Mouse (Mus musculus) intestine, postnatal 0 days (tissue): ENCODE results near the gene Rad51b. TPM values are rescaled to one million over a fixed set of nuclear protein-coding genes. Genes with fewer than 3 reads are reported as not detected.
A peak's percentile ranks its signal among the peaks of the same experiment; 100 is the strongest.

Experiments
- ATAC-seq: fragments of 200-750 bp; cut with Nextera tagmentation; 2 replicates; pipeline ENCODE4 v1.8.0; 2017; ENCODE audit warnings: mild to moderate bottlenecking, moderate TSS enrichment, moderate library complexity
- H3K27ac ChIP-seq: fragments of 300-500 bp; sonication (generic); 2 replicates; pipeline ENCODE4 v1.5.1; 2014; ENCODE audit warnings: mild to moderate bottlenecking, low read depth, low read length, moderate library complexity
- H3K27me3 ChIP-seq: fragments of 300-500 bp; sonication (generic); replicated peaks from 2 replicates; pipeline ENCODE4 v1.6.1; 2014; ENCODE audit warnings: low read length, mixed read lengths; ENCODE audit not compliant: control insufficient read depth, insufficient read depth
- H3K36me3 ChIP-seq: fragments of 300-500 bp; sonication (generic); 2 replicates; pipeline ENCODE4 v1.6.1; 2014; ENCODE audit warnings: mild to moderate bottlenecking, moderate library complexity; ENCODE audit not compliant: control insufficient read depth, insufficient read depth
- H3K4me1 ChIP-seq: fragments of 300-500 bp; sonication (generic); replicated peaks from 2 replicates; pipeline ENCODE4 v1.6.1; 2014; ENCODE audit warnings: antibody characterized with exemption, low read length, mixed read lengths; ENCODE audit not compliant: control insufficient read depth, insufficient read depth
- H3K4me2 ChIP-seq: fragments of 300-500 bp; sonication (generic); replicated peaks from 2 replicates; pipeline ENCODE4 v1.6.1; 2014; ENCODE audit warnings: low read depth, mild to moderate bottlenecking, moderate library complexity
- H3K4me3 ChIP-seq: fragments of 300-500 bp; sonication (generic); 2 replicates; pipeline ENCODE4 v1.5.1; 2014; ENCODE audit warnings: low read depth, low read length
- H3K9ac ChIP-seq: fragments of 300-500 bp; sonication (generic); 2 replicates; pipeline ENCODE4 v1.6.1; 2014; ENCODE audit warnings: mild to moderate bottlenecking, low read depth, low read length
- H3K9me3 ChIP-seq: fragments of 300-500 bp; sonication (generic); 2 replicates; pipeline ENCODE4 v1.6.1; 2016; ENCODE audit warnings: mixed run types; ENCODE audit not compliant: control insufficient read depth
- CTCF ChIP-seq: sonication (generic); IDR thresholded peaks from 2 replicates; pipeline ENCODE4 v1.5.1; 2016; ENCODE audit warnings: low read depth, mild to moderate bottlenecking, control low read depth, antibody characterized with exemption, moderate library complexity
- WGBS: fragments of 180-500 bp; shearing (Covaris S2); extraction: QIAGEN DNeasy Blood & Tissue Kit; methylation state at CpG from one replicate; pipeline ENCODE4 v1.1.7; 2014; 5-methylcytosine and 5-hydroxymethylcytosine counted together
- polyA plus RNA-seq: library from polyadenylated mRNA; unstranded; fragments of >200 nt; fragmentation: Nextera tagmentation; extraction: Ambion mirVana; gene quantifications from 2 replicates; pipeline ENCODE4 v1.2.1, GENCODE M21; 2015

The Rad51b gene
- polyA plus RNA-seq, 1 experiment from 2014 or later: 1.9 TPM

DNA sequence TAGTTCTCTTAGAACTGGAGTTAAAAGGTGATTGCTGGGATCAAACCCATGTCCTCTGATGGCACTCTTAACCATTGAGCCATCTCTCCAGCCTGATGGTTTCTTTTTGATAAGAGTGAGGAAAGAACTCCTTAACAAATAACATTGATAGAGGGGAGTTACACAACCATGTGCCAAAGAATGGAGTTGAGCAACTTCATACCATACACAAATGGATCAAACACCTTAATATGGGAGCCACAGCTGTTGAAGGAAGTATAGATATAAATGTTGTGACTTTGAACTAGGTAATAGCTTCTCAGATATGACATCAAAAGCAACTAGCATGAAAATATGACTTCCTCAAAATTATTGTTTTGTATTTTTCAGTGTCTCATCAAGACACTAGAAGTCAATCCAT is 173.0 kb downstream of the Rad51b start:
- no peaks in the 10 kb centered on the region for H3K27me3 ChIP-seq
- H3K9ac ChIP-seq: no peak overlapping the region
- no peaks in the 10 kb centered on the region; the same call in 1 of the 2 replicates for H3K4me1 ChIP-seq

GRCm38 (mm10) chr12:79471868-79472267 is 174.8 kb downstream of the Rad51b start:
- no peak overlapping the region for H3K9ac ChIP-seq
- H3K4me3 ChIP-seq: no peak overlapping the region
- no peaks in the 10 kb centered on the region for H3K27me3 ChIP-seq
- H3K9me3 ChIP-seq: no peaks in the 10 kb centered on the region
- 46% methylated on average over 2 of the region's 2 CpGs for WGBS
- H3K36me3 ChIP-seq: no peaks in the 10 kb centered on the region
- no peak for TF ChIP-seq CTCF
- no peak overlapping the region for H3K4me2 ChIP-seq
- H3K4me1 ChIP-seq: no peaks in the 10 kb centered on the region
- ATAC-seq: 0 out of 2 replicates have a peak, but pooled peaks have one; percentile 14
- H3K27ac ChIP-seq: no peak overlapping the region

More for the DNA sequence above, 173.0 kb downstream of the Rad51b start:
- Histone ChIP-seq H3K27ac (no peak overlapping the region), H3K4me2 (no peak overlapping the region), H3K9me3 (no peaks in the 10 kb centered on the region), H3K4me3 (no peak overlapping the region), H3K36me3 (no peaks in the 10 kb centered on the region)
- TF ChIP-seq CTCF: no peak
- ATAC-seq: peak; percentile 73

DNA sequence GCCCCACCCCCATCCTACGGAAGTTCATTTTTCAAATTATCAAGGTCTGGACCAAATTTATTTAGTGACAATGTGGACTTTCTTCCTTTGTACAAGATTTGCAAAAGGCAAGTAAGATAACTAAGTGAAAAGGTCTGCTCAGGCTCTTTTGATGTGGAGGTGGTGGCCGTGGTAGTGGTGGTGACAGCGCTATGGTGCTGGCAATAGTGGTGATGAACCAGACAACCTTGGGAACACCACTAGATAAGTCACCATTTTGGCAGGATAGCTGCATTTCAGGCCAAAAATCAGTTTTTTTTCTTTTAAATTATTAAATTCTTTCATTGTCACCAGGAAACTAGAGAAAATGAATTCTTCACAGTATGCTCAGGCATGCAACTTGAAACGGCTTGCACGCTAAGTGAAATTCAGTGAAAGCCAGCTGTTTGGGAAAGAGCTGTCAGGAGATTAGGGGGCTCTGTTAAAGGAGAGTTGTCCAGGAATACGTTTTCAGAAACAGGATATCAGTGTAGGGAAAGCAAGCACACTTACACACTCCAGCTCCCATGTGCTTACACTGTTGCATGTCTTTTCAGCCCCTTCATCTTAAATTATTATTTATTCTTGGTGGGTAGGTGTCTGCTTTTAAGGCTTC is 179.4 kb downstream of the Rad51b start:
- no peaks in the 10 kb centered on the region for H3K36me3 ChIP-seq
- no peak overlapping the region for H3K4me3 ChIP-seq
- no peaks in the 10 kb centered on the region for H3K9me3 ChIP-seq
- no peak for TF ChIP-seq CTCF
- ATAC-seq: no peak
- no peaks in the 10 kb centered on the region for H3K27me3 ChIP-seq
- H3K9ac ChIP-seq: no peak overlapping the region
- H3K4me2 ChIP-seq: no peak overlapping the region
- H3K4me1 ChIP-seq: no peaks in the 10 kb centered on the region
- WGBS: 74% methylated on average over 6 of the region's 6 CpGs
- H3K27ac ChIP-seq: no peak overlapping the region

DNA sequence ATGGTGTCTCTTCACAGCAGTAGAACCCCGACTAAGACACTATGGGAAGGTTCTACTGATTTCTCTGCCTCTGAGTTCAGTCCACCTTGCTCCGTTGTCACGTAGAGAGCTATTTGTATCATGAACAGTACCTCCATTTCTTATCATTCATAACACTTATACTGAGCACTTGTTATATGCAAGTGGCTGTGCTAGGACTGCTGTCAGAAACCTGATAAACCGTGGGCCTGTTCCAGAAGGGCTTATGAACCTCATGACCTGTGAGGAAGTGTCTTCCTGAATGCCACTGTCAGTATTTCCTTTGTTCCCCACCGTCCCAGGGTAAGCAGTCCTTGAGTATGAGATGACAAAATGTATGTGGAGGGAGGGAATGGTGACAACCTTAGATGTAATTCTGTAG is 181.7 kb downstream of the Rad51b start:
- no peaks in the 10 kb centered on the region for H3K9me3 ChIP-seq
- H3K27me3 ChIP-seq: no peaks in the 10 kb centered on the region
- no peak overlapping the region for H3K27ac ChIP-seq
- no peak overlapping the region for H3K4me3 ChIP-seq
- WGBS: 86% methylated on average over 5 of the region's 5 CpGs
- no peaks in the 10 kb centered on the region for H3K4me1 ChIP-seq
- no peak overlapping the region for H3K4me2 ChIP-seq
- TF ChIP-seq CTCF: no peak
- no peak overlapping the region for H3K9ac ChIP-seq
- no peaks in the 10 kb centered on the region for H3K36me3 ChIP-seq
- no peak for ATAC-seq

GRCm38 (mm10) chr12:79485501-79485900 is 188.4 kb downstream of the Rad51b start:
- no peak for ATAC-seq
- Histone ChIP-seq H3K9me3 (no peaks in the 10 kb centered on the region), H3K27me3 (no peaks in the 10 kb centered on the region), H3K9ac (no peak overlapping the region), H3K4me1 (no peaks in the 10 kb centered on the region), H3K4me3 (no peak overlapping the region), H3K36me3 (no peaks in the 10 kb centered on the region), H3K4me2 (no peak overlapping the region), H3K27ac (no peak overlapping the region)
- 67% methylated on average over 4 of the region's 4 CpGs for WGBS
- TF ChIP-seq CTCF: no peak

- no peak for ATAC-seq
- H3K4me1 ChIP-seq: no peaks in the 10 kb centered on the region
- H3K9ac ChIP-seq: no peak overlapping the region
- no peak overlapping the region for H3K27ac ChIP-seq
- no peaks in the 10 kb centered on the region for H3K9me3 ChIP-seq
- H3K27me3 ChIP-seq: no peaks in the 10 kb centered on the region
- H3K36me3 ChIP-seq: no peaks in the 10 kb centered on the region
- no peak overlapping the region for H3K4me2 ChIP-seq
- WGBS: 75% methylated on average over 17 of the region's 17 CpGs
- no peak for TF ChIP-seq CTCF
- no peak overlapping the region for H3K4me3 ChIP-seq
Measured at GRCm38 (mm10) chr12:79488590-79489242, 191.6 kb downstream of the Rad51b start.
